Mouse (Mus musculus) neutrophil, adult 5-6 weeks (primary cell): ENCODE results near the gene Ascc1. TPM values are rescaled to one million over a fixed set of nuclear protein-coding genes. Genes with fewer than 3 reads are reported as not detected.

Source experiments
- ATAC-seq: fragments of 151-379, 151-347 bp; 2 replicates; pipeline ENCODE4 v1.8.0; 2017; ENCODE audit warnings: mild to moderate bottlenecking, moderate TSS enrichment; ENCODE audit not compliant: insufficient number of reproducible peaks, poor library complexity, low FRiP score, severe bottlenecking; ENCODE audit errors: extremely low read depth
- total RNA-seq: library from RNA; stranded (forward); fragments of 200-1000 nt; gene quantifications from 2 replicates; pipeline ENCODE4 v1.2.3, GENCODE M21; 2017

The Ascc1 gene
- total RNA-seq, 1 experiment from 2014 or later, result 8.7 TPM

DNA sequence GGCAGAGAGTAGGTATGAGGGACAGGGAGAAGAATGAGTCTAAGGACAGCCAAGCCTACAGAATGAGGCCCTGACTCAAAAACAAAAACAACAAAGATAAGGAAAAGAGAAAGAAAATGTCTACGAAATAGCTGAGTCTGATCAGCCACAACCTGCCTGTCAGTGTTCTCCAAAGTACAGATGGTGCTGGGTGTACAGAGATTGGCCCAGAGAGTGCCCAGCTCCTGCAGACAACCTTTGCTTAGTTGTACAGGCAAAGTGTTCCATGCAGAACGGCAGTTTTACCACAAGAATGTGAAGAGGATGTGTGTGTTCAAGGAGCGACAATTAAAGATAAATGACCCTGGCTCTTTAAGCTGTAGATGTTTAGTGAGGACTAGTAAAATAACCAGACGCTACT is 50.5 kb downstream of the Ascc1 start:
- ATAC-seq, result no peak

DNA sequence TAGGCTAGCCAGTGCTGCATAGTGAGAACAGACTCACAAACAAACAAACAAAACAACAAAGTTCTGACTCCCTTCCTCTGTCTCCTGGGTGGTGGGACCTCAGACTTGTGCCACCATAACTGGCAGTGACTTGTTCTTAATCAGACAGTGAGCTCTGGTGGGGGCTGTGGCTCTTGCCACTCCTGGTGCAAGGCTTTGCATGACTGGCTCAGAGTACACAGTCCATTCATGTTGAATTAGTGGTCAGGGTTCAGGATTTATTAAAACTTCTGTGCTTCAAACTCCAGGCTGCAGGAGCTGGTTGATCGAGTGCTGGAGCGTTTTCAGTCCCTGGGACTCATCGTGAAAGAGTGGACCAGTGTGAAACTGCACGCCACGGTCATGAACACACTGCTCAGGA is 59.6 kb downstream of the Ascc1 start:
- ATAC-seq, result no peak

DNA sequence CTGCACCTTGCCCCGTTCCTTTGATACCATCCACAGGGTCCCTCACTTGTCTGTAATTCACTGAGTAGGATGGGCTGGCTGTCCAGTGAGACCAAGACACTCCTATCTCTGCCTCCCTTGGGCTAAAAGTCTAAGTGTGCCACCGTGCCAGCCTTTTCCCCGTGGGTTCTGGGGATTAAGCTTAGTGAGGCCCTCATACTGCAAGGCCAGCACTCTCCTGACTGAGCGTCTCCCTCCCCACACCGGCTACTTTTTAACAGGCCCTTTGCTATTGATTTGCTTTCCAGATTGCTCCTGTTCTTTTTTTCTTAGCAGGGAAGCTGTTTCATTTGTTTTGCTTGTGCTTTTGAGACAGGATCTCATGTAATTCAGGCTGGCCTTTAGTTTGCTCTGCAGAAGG is 60.3 kb downstream of the Ascc1 start:
- no peak for ATAC-seq

DNA sequence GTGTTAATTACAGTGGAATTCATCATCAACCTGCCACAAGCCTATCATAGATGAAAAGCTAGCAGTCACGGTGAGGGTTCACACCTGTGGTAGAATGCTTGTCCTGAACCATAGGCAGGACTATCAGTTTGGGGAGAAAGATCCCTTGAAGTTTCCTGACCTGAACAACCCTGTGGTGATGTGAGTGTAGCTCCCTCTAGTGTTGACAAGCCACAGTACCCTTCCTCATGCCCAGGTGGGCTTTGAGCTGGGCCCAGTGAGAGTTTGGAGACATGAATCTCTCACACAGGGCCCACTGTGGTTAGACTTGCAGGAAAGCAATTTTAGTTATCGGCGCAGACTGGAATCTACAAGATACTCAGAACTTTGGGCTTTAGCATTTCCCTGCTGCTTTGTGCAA is 63.9 kb downstream of the Ascc1 start:
- ATAC-seq, result peak; percentile 67; the same call in 1 of the 2 replicates

DNA sequence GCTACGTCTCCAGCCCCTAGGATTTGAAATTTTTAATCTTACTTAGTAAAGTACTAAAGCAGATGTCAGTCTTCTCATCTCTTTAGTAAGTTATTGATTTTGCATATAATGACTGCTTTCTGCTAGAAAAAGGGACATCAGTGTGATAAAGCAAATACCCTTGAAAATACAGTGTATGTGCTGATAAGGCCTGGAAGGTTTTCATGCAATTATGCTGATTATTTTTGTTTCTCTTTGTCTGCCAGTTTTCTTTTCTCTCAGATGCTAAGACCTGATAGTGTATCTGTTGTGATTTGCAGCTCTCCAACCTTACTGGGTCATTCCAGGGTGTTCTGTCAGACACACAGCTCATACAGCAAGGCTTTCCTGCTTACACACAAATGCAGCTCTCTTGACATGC is 72.6 kb downstream of the Ascc1 start:
- no peak for ATAC-seq

DNA sequence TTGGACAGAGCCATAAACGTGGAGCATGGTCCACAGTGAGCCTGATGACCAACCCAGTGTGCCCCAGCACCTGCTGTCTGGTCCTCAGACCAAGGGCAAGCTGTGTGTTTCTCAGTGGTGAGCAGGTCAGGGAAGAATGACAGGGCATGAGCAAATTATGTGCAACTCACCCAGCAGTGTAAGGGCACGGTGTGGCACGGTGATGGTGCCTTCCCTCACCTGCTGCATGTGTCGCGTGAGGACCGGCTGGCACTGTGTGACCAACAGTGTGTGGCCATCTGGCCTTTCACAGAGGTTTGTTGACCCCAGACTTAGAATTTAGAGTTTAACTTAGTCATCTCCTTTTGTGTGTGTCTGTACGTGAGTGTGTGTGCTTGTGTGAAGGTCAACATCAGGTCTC is 74.6 kb downstream of the Ascc1 start:
- ATAC-seq, result no peak

DNA sequence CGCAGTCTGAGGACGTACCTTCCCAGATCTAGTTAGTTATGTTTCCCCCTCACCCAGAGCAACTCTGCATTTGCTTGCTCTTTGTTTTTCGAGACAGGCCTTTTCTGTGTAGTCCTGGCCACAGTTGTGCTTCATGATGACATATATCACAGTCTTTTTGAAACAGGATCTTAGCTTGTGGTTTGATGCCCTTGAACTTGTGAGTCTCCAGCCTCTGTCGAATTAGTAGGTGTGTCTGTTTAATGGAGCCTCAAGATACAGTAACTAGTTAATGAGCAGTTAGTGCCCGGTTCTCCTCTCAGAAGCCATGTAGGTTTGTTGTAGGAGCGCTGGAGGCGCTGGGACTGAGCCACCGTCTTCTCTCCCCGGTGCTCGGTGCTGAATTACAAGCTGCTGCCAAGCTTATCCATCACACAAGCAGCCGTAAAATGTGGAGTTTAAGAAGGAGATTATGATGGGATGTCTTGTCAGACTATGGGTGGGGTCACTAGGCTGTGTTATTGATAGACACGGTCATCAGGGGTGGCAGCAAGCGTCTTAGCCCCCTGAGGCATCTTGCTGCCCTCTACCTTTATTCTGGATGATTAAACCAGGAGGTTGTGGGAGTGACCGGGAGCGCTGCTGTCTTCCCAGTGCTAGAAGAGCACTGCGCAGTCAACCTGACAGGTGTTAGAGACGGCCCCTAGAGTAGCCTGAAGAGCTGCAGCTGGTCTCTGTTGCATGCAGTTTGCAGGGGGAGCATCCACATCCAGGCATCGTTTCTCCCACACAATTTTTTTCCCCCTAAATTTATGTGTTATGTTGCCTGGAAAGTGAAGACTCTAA is 75.3 kb downstream of the Ascc1 start:
- ATAC-seq, result no peak

DNA sequence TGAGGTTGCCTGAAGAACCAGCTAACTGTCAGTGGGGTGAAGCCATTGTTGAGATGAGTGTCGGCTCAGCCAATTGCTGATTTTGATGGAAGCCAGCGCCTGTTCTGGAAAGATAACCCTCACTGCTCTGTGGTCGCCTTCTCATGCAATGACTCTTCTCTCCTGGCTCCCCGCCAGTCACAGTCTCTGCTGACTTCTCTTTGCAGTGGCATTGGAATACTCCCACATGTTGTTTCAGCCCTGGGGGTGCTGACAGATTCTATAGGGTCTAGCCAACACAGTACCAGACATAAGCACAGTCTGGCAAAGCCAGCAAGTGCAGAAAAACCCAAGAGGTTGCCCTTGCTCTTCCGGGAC is 75.9 kb downstream of the Ascc1 start:
- ATAC-seq, result no peak

DNA sequence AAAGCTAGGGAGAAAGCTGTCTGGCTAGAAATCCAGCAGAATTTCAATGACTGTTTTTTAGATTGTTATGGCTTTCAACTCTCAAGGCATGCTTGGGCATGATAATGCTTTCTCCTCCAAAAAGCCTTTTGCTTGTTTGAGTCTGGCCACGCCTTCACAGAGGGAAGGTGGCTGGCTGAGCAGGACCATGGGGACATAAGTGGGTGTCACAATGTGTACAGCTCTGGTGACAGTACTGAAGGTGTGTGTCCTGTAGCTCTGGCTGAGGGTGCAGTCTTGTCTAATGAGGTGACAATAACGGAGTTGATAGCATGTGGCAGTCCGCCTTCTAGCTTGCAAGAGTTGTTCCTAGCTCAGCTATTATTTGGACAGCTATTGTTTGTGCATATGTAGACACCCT is 77.6 kb downstream of the Ascc1 start:
- no peak for ATAC-seq

DNA sequence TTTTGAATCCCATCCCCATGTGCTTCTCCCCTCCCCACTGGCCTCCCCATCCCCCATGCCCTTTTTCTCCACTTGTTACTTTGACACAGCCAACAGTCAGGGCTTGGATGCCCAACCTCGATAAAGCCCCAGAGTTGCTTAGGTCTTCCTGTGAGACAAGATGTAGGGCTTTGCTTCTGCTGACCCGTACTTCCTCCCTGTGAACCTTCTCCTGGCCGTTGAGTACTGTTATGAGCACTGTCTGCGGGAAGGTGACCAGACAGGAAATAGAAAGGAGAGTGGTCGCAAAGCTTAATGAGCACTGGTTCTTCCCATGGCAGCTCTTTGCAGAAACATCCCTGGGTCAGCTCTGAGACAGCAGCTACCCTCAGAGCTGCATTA is 78.0 kb downstream of the Ascc1 start:
- ATAC-seq, result no peak

DNA sequence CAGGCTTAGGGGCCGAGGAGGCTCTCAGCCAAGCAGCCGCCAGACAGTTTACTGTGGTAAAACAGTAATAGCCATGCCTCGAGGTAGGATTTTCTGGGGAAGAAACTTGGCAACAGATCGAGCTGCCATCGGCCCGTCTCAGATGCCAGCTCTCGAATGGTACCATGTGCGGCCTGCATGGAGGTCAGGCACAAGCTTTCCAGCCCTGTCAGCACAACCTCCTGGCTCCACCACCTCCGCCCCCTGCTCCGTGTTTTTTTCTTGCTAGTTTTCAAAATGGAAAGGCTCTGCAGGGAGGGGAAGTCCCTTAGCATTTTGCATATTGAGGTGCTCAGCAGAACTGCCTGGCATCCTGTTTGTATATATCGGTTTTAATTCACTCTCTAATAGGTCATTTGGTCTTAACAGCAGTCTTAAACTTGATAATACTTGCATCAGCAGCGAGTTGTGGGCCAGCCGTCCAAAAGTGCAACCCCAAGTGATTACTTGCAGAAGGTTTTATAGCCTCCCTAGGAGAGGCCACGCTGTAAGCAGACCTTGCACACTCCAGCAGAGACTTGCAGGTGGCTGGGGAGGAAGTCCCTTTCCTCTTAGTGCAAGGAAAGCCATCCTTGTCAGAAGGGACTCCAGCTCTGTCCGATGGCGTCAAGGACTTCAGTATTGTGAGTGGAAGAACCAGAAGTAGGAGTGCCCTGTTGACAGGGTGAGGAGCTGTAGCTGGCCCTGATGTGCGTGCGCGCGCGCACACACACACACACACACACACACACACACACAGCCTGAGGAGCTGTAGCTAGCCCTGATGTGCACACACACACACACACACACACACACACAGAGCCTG is 78.6 kb downstream of the Ascc1 start:
- peak; percentile 58 for ATAC-seq

DNA sequence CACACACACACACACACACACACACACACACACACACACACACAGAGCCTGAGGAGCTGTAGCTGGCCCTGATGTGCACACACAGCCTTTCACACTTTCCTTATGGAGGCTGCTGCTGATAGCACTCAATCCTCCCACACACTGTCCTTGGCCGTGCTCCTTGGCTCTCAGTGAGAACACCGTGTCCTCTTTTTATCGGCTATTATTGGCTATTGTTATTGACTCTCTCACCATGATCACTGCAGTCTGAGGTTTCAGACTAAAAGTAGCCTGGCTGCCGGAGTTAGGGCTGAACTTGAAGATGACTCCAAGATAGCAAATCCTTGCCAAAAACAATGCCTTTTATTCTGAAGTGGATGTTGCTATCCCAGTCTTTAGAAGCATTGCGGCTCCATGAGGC is 79.3 kb downstream of the Ascc1 start:
- ATAC-seq, result no peak

DNA sequence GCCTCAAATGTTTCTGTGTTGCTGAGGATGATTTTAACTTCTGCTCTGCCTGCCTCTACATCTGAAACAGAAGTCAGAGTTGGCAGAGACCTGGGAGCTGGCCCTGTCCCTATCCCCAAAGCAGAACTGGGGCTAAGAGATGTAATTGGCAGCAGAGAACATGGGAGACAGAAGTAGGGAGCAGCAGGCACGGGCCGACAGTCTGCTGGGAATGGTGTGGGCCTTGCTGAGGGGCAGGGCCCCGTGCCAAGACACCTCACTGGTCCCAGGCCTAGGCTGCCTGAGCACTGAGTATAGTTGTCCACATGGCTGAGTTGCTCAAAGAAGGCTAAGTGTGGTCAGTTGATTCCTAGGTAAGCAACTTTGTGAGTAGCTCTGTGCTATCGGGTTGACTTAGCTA is 81.5 kb downstream of the Ascc1 start:
- no peak for ATAC-seq

DNA sequence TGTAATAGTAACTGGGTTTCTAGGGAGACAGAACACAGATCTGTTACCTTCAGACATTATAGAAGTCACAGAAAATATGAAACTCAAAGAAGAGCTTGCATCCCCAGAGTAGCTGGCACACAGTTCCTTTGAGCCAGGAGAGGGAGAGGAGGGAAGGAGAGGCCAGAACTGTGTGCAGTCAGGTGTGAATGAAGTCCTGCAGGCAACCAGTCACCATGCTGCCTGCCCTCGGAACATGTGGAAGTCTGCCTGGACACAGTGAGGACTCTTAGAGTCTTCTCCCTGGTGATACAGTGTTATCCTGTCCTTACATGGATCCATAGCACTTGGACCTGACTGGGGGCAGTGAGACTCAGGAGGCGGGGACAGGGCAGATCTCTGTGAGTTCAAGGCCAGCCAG is 89.7 kb downstream of the Ascc1 start:
- no peak for ATAC-seq

DNA sequence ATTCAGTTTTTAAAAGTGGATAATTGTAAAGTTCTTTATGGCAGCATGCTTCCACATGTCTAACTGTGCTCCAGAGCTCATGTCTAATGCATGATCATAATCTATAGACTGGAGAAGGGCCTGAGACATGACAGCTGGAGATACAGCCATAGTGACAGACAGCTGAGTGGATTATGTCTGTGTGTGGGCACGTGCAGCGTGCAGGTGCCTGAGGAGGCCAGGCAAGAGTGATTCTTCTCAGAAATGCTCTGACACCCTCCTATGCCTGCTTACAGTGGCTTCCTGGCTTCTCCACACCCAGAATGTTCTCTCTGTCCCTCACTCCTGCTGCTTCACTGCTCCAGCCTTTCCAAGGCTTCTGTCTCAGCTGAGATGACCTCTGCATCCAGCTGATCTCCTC is 91.1 kb downstream of the Ascc1 start:
- no peak for ATAC-seq

DNA sequence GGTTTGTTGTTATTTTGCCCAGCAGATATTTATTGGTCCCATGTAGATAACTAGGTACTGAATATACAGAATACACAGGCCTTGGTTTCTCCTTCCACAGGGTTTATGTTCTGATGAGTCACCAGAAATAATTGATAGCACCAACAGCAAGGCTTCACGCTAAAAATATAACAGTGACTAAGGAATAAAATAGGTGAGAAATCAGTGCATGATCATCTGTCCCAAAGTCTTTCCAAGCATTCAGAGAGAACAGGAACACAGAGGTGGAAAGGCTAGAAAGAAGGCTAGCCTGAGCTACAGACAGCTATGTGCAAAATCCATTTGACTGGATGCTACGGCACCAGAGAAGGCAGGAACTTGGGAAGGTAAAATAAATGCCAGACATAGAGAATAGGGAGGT is 93.0 kb downstream of the Ascc1 start:
- ATAC-seq, result no peak

DNA sequence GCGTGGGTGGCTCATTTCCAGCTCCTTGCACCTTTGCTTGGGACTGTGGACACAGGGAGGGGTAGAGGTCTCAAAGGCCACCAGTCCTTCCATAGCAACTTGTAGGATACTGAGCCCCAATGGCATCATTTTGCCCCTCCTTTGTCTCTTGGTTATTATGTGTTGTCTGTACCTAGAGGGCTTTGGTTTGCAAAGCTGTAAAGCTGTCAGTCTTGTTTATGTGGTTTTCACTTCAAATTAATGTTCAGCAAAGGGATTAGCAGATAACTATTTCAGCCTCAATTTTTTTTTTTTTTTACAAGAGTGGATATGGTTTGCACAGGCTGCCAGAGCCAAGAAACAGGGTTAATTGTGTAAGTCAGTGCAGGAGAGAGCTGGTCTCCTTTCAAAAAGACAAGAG is 93.7 kb downstream of the Ascc1 start:
- no peak for ATAC-seq

DNA sequence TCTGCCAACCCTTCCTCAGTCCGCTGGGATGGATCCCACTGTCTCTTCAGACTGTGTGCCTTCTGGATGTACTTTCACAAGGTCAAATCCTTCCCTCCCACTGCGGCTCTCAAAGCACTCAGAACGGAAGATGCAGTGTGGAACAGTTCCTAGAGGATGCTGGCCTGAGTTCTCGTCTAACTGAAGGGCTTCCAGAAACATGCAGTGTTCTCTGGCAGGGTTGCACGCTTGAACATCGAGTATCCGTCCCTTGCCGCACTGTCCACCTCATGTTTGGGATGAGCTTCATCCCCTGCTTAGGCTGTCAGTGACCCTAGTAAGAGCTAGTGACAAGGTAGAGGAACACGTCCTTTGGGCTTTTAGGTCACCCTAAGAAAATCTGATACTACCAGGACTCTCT is 94.5 kb downstream of the Ascc1 start:
- no peak for ATAC-seq

DNA sequence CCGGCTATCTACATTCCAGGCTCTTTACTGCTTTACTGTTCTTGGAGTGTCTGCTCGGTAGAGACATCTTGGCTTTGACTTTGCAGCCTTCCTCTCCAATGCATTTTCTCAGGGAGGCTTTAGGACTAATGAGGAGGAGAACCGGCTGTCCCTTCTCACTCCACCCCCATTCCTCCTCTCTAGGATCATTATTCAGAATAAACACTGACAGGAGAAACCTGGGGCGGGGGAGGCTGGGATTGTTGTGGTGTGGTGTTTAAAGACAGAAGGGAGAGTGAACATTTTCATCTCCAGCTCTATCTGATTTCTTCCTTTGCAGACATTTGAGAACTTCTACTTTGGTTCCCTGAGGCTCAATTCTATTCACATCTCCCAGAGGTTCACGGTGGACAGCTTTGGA is 95.2 kb downstream of the Ascc1 start:
- no peak for ATAC-seq

DNA sequence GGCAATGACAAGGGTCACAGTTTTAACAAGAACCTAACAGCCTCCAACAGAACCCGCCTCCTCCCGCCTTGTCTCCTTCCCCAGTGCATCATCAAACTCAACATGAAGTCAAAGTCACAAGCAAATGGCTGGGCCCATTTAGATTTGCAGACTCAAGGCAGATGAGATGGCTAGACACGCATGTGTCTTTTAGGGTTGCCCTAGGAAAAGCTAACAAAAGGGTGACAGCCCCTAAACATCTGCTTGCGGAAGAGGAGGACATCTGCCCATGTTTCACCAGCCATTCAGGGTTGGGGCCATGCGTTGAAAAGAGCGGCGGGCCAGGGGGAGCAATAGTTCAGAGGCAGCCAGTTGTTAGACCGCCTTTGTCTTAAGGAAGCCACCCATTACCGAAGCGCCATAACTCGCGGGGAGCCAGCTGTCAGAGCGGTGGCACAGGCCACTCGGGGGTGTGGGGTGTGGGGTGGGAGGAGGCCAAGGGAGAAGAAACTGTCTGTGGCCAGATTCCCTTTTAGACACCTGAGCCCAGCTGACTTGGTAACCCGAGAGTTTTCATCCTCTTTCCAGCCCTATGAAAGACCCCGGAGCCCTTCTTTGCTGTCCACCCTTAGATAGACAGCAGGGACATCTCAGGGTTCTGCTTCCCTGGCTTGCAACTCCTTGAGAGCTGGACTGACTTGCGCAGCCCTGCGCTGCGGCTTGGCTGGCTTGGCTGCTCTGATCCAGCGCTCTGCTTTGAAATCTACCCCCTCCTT is 103.0 kb downstream of the Ascc1 start:
- ATAC-seq, result no peak
